Mouse (Mus musculus): ENCODE data around the gene Scn10a.

DNA sequence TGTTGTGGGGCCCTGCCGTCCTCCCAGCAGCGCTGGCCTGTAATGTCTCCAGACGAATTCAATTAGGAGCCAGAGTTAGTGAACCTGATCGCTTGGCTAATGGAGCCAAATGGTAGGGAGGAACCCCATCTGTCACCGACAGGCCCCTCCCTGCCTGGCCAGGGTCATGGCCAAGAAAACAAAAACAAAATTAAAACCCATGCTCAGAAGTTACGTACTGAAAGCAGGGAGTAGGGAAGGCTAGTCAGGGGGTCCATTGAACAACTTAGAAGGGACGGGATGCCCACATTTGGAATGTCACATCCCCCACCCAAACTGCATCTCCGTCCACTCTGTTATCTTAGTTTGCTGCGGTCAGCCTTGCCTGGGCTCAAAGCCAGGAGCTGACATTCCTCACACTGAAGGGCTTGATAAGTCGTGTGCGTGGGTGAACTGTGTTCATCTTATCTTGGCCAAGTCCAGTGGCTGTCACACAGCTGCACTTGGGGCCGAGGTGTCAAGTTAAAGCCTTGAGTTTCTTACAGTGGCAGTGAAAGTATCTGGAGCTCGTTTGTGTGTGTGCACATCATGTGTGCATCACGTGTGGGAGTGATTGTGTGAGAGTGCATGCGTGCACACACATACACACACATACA is 87.1 kb downstream of the Scn10a start:
- TF ChIP-seq POLR2A (IDR thresholded peaks at IDR 0.05; ENCODE audit: extremely low read depth, insufficient read depth, low read length) (no peak), CTCF (IDR thresholded peaks at IDR 0.05; ENCODE audit: low read depth, low read length) (no peak)

Data from liver, adult 2 months (tissue).